In genomic region chr7:79313519-79314059, GRCm38 (mm10) we compare ENCODE assay signal across 10 mouse cellular contexts. TPM values are rescaled to one million over a fixed set of nuclear protein-coding genes. Genes with fewer than 3 reads are reported as not detected.
A peak's percentile ranks its signal among the peaks of the same experiment; 100 is the strongest.
DNase-seq lines count a peak whose midpoint lies in the region; ATAC-seq and TF ChIP-seq lines count a peak whose summit lies in the region.
"Had no signal": no experiment of that assay in that cellular context is flagged by ENCODE, and none has a peak within 500 bp of the region (broad histone marks: within the 10 kb centered on the region; RNA-seq: fewer than 3 reads in every experiment).

No protein-coding gene starts in this region.

- peak overlapping the region; percentile 38; the same call in 1 of the 2 replicates for H3K27ac ChIP-seq in lung, postnatal 0 days (ENCODE audit: low read length)
- peak overlapping the region; percentile 50 for H3K27ac ChIP-seq in embryonic facial prominence, embryonic 14.5 days (replicated peaks; ENCODE audit: low read depth, low read length)
- no peak overlapping the region for H3K27ac ChIP-seq in limb, embryonic 13.5 days
- no peak overlapping the region; the same call in 1 of the 2 replicates for H3K27ac ChIP-seq in stomach, embryonic 14.5 days (ENCODE audit: low read length)
- H3K27ac ChIP-seq: macrophage had no signal

- no peak overlapping the region for H3K9ac ChIP-seq in lung, postnatal 0 days (replicated peaks; ENCODE audit: low read depth)
- no peak overlapping the region for H3K9ac ChIP-seq in embryonic facial prominence, embryonic 14.5 days (ENCODE audit: low read depth, low read length)
- no peak overlapping the region for H3K9ac ChIP-seq in limb, embryonic 13.5 days
- no peak overlapping the region for H3K9ac ChIP-seq in stomach, embryonic 14.5 days (replicated peaks; ENCODE audit: low read depth, low read length)

- no peak for TF ChIP-seq CTCF in lung, postnatal 0 days (IDR thresholded peaks at IDR 0.05)

- H3K4me1 ChIP-seq in lung, postnatal 0 days (ENCODE audit: insufficient read depth, low read depth, low read length), result peaks cover 47% of the 10 kb centered on the region
- peaks cover 85% of the 10 kb centered on the region for H3K4me1 ChIP-seq in embryonic facial prominence, embryonic 14.5 days (ENCODE audit: control insufficient read depth, insufficient read depth, low read length)
- H3K4me1 ChIP-seq in limb, embryonic 13.5 days, result peaks cover 88% of the 10 kb centered on the region
- peaks cover 70% of the 10 kb centered on the region for H3K4me1 ChIP-seq in stomach, embryonic 14.5 days (ENCODE audit: control insufficient read depth, insufficient read depth, low read length)

- ATAC-seq in lung, postnatal 0 days, result 0 out of 2 replicates have a peak, but pooled peaks have one; percentile 16
- ATAC-seq in embryonic facial prominence, embryonic 14.5 days (ENCODE audit: low read depth), result no peak
- ATAC-seq in limb, embryonic 13.5 days (ENCODE audit: low FRiP score, low read depth), result no peak
- ATAC-seq in stomach, embryonic 14.5 days (ENCODE audit: insufficient number of reproducible peaks, insufficient read depth, low FRiP score, low read depth), result peak; percentile 21; the same call in 1 of the 2 replicates
- ATAC-seq in activated CD4-positive, CD25-positive, alpha-beta regulatory T cell, adult 4 months, result no peak

- no peaks in the 10 kb centered on the region for H3K9me3 ChIP-seq in lung, postnatal 0 days (ENCODE audit: low read length)
- no peaks in the 10 kb centered on the region for H3K9me3 ChIP-seq in embryonic facial prominence, embryonic 14.5 days (ENCODE audit: control insufficient read depth, low read length)
- no peaks in the 10 kb centered on the region for H3K9me3 ChIP-seq in limb, embryonic 13.5 days
- H3K9me3 ChIP-seq in stomach, embryonic 14.5 days (ENCODE audit: control insufficient read depth, low read depth, low read length), result no peaks in the 10 kb centered on the region

- no peaks in the 10 kb centered on the region for H3K27me3 ChIP-seq in lung, postnatal 0 days (replicated peaks; ENCODE audit: insufficient read depth, low read length)
- H3K27me3 ChIP-seq in embryonic facial prominence, embryonic 14.5 days (replicated peaks; ENCODE audit: control insufficient read depth, insufficient read depth, low read length), result no peaks in the 10 kb centered on the region
- H3K27me3 ChIP-seq in limb, embryonic 13.5 days, result no peaks in the 10 kb centered on the region
- no peaks in the 10 kb centered on the region for H3K27me3 ChIP-seq in stomach, embryonic 14.5 days (ENCODE audit: control insufficient read depth, insufficient read depth, low read length)

- TF ChIP-seq EP300 in lung, postnatal 0 days (IDR thresholded peaks at IDR 0.05), result peak; percentile 58

- no peak for DNase-seq in lung, postnatal 0 days (ENCODE audit: low spot score)
- no peak for DNase-seq in lung, postnatal 10 days
- peak; percentile 60 for DNase-seq in embryonic facial prominence, embryonic 14.5 days (ENCODE audit: low spot score)
- DNase-seq in right cerebral cortex, postnatal 14 days, result no peak
- no peak for DNase-seq in heart, adult 9 months (ENCODE audit: low spot score in 2 of 2)
- DNase-seq: adrenal gland, adult 8-10 months had no signal

- H3K36me3 ChIP-seq in lung, postnatal 0 days (ENCODE audit: insufficient read depth, low read length), result no peaks in the 10 kb centered on the region
- H3K36me3 ChIP-seq in embryonic facial prominence, embryonic 14.5 days (ENCODE audit: control insufficient read depth, insufficient read depth, low read length), result no peaks in the 10 kb centered on the region
- no peaks in the 10 kb centered on the region for H3K36me3 ChIP-seq in limb, embryonic 13.5 days
- no peaks in the 10 kb centered on the region for H3K36me3 ChIP-seq in stomach, embryonic 14.5 days (ENCODE audit: control insufficient read depth, insufficient read depth, low read length)

- no peak overlapping the region for H3K4me2 ChIP-seq in lung, postnatal 0 days (replicated peaks; ENCODE audit: low read depth, low read length)
- H3K4me2 ChIP-seq in embryonic facial prominence, embryonic 14.5 days (ENCODE audit: low read depth, low read length), result no peak overlapping the region
- H3K4me2 ChIP-seq in limb, embryonic 13.5 days (replicated peaks), result peak overlapping the region; percentile 34
- 0 out of 2 replicates have a peak overlapping the region, but pooled peaks have one; percentile 6 for H3K4me2 ChIP-seq in stomach, embryonic 14.5 days (replicated peaks; ENCODE audit: low read depth, low read length)

- no peak overlapping the region for H3K4me3 ChIP-seq in lung, postnatal 0 days (ENCODE audit: low read depth, low read length)
- H3K4me3 ChIP-seq in embryonic facial prominence, embryonic 14.5 days (ENCODE audit: low read depth, low read length), result no peak overlapping the region
- no peak overlapping the region for H3K4me3 ChIP-seq in limb, embryonic 13.5 days
- H3K4me3 ChIP-seq in stomach, embryonic 14.5 days (ENCODE audit: low read depth, low read length), result no peak overlapping the region

- WGBS in lung, postnatal 0 days, result 22% methylated on average over 12 of the region's 12 CpGs
- WGBS in embryonic facial prominence, embryonic 14.5 days, result 46% methylated on average over 12 of the region's 12 CpGs
- 18% methylated on average over 12 of the region's 12 CpGs for WGBS in limb, embryonic 13.5 days
- 14% methylated on average over 12 of the region's 12 CpGs for WGBS in stomach, embryonic 14.5 days

RNA-seq across cellular contexts. Expression of gene Abhd2, which starts 40.6 kb away (rescaled TPM):
- 22.8 and 25.2 TPM in 2 replicates for polyA plus RNA-seq in lung, postnatal 0 days (2015; fragmentation: Nextera tagmentation; extraction: Ambion mirVana)
- polyA plus RNA-seq in embryonic facial prominence, embryonic 14.5 days (2014; fragmentation: Nextera tagmentation; extraction: Ambion mirVana), result 14.2 and 14.5 TPM in 2 replicates
- 9.0 and 10.7 TPM in 2 replicates for polyA plus RNA-seq in limb, embryonic 13.5 days (2015; fragmentation: Nextera tagmentation; extraction: Ambion mirVana)
- 15.0 and 16.7 TPM in 2 replicates for polyA plus RNA-seq in stomach, embryonic 14.5 days (2014; fragmentation: Nextera tagmentation; extraction: Ambion mirVana)
- polyA plus RNA-seq in activated CD4-positive, CD25-positive, alpha-beta regulatory T cell, adult 4 months (2017; shearing (Covaris generic)), result 10 to 100 TPM; 16.9 to 27.7 TPM

Comparison
In these comparisons a context has a peak if more than half of its experiments do, and no peak if none do; other contexts are left out.
1. ATAC-seq: peak in lung, postnatal 0 days (single experiment) and stomach, embryonic 14.5 days (single experiment); none in embryonic facial prominence, embryonic 14.5 days (single experiment), limb, embryonic 13.5 days (single experiment) and activated CD4-positive, CD25-positive, alpha-beta regulatory T cell, adult 4 months (single experiment).
2. H3K27ac ChIP-seq: peak in lung, postnatal 0 days (single experiment) and embryonic facial prominence, embryonic 14.5 days (single experiment); none in limb, embryonic 13.5 days (single experiment) and stomach, embryonic 14.5 days (single experiment).
3. H3K4me2 ChIP-seq: peak in limb, embryonic 13.5 days (single experiment) and stomach, embryonic 14.5 days (single experiment); none in lung, postnatal 0 days (single experiment) and embryonic facial prominence, embryonic 14.5 days (single experiment).